Mouse (Mus musculus) heart, adult 11 months (tissue): Measurements from ENCODE around the gene Hspb8.

Source experiments
- DNase-seq: peaks from one replicate; pipeline ENCODE4 v3.0.0; 2022

Gene Hspb8

DNA sequence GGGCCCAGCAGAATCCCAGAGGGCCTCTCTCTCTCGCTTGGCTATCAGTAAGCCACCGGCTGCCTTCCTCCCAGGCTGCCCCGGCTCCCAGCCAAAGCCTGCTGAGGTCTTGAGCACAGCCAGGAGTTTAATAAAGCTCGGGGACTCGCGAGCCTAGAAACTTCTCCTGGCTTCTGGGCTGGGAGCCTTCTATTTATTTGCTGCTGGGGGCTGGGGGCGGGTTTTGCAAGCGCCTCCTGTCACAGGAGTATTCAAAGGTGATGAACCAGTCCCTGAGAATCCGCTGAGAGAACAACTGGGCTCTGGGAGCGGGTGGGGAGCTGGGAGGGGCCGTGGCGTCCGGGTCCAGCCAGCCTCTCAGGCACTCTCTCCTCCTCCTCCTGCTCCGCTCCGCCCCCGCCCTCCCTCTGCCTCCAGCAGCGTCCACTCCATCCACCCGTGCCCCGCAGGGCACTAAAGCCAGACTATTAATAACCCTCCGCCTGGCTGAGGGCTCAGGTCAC lies at the start of gene Hspb8:
TSS of gene Hspb8 (minus strand) at position 166 of the 503 bp plus-strand sequence.
- DNase-seq, result peak; percentile 99

DNA sequence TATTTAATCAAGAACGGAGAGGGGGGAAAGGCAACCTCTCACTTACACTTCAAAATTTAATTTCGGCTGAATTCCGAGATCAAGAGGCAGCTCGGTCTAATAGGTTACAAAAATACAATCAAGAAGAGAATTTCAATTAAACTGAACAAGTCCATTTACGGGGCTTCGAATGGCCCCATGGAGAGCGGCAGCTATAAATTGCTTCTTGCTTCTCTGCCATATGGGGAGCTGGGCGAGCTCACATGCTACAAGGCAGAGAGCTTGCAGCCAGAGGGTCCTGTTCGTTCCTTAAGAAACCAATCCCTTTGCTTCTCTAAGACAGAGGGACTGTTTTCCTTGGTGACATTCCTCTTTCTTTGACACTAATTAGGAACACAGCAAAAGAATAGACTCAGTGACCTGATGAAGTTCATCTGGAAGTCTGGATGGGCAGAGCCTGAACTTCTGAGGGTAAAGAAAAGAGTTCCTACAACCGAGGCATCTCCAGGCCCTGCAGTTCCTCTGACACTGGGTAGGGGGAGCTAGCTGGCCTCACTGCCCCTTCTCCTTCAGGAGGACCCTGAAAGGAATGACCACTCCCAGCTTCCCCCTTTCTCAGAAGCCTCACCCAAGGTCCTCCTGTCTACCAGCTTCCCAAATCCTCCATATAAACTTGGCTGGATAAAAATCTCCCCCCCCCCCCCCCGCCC lies 38.8 kb upstream of the Hspb8 start:
- no peak for DNase-seq

DNA sequence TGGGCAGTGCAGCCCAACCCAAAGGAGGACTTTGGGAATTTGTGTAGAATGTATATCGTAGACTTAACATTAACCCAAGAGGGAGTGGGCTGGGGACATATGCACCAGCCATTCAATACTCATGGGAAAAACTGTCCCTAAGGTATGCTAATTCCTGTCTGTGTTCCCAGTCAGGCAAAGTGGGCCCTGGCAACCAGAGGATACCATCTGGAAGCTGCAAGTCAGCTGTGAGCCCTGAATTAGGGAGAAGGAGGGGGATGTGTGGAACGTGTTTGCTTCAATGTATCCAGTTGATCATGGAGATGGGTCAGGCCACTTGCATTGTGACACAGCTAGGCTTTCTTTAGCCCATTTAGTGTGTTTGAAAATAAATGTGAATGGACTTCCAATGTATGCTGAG lies 37.3 kb upstream of the Hspb8 start:
- DNase-seq, result no peak

DNA sequence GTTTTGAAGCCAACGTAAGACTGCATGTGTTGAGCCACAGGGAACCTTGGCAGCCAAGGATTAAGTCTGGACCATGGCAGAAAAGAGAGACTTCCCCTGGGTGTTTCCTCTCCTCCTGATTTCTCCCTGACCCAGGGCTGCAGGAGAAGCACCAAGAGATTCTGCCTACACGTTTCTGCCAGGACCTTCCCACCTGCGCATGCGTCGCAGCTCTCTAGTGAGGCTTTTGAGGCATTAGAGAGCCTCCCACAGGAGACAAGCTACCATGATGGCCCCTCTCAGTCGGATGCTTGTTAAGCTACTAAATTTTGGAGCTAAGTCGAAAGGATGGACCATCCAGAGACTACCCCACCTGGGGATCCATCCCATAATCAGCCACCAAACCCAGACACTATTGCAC lies 35.1 kb upstream of the Hspb8 start:
- DNase-seq, result no peak

DNA sequence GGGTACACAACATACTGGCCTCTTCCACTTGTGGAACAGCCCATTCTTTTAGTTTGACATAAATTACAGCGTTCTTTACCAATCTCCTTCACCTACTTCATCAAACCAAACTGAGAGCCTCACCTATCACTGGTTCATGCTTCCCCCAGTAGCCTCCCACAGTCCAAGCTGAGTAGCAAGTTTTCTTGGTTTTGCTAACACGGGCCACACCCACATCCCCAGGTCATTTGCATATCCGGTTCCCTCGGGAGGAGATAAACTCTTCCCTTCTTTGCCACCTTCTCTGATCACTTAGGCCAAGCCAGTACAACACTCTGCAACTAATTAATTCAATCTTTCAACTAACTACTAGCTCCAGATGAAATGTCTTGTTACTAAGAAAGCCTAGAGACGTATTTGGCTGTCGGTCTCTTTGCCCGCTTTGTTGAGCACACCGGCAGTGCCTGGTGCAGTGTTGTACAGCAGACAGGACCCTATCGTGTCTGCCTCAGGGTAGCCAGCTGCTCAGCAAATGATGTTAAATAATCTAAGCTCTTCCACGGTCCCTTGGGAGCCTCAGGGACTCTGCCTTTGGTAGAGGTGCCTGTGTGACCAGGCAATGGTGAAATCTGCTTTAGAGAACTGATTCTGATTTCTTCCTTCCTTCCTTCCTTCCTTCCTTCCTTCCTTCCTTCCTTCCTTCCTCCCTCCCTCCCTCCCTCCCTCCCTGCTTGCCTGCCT lies 34.3 kb upstream of the Hspb8 start:
- no peak for DNase-seq

DNA sequence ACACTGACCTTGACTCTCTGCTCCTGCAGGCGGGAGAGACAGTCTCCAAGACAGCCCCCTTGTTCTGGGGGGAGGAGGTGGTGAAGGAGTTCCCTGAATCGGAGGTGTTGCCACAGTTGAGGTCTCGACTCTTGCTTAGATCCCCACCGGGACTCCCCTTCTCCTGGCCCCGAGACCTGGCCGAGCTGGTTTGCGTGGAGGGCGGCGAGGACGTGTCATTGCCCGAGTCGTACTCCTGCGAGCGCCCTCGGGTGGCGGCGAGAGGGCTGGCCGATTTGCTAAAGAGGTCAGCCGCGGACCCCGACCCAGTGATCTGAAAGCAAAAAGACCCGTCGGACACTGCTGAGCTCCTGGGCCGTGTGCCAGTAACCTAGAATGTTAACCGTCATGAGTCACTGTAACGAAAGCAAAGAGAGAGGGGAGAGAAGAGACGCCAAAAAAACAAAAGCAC lies 30.8 kb upstream of the Hspb8 start:
- DNase-seq, result peak; percentile 94

DNA sequence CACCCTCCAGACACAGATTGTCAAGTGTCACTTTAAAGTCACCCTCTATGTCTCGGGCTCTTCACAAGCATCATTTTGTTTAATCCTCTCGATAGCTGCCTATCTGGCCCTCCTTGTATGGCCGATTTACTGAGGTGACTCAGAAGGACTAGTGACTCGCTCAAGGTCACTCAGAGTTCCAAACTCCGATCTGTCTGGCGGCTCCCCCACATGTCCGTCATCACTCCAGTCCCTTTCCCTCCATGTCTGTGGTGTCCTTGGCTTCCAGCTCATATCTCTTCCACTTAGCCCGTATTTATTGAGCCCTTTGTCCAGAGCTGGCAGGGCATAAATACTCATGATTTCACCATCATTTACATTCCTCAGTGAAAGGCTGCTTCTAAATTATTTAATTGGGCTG lies 28.2 kb upstream of the Hspb8 start:
- DNase-seq, result peak; percentile 95

DNA sequence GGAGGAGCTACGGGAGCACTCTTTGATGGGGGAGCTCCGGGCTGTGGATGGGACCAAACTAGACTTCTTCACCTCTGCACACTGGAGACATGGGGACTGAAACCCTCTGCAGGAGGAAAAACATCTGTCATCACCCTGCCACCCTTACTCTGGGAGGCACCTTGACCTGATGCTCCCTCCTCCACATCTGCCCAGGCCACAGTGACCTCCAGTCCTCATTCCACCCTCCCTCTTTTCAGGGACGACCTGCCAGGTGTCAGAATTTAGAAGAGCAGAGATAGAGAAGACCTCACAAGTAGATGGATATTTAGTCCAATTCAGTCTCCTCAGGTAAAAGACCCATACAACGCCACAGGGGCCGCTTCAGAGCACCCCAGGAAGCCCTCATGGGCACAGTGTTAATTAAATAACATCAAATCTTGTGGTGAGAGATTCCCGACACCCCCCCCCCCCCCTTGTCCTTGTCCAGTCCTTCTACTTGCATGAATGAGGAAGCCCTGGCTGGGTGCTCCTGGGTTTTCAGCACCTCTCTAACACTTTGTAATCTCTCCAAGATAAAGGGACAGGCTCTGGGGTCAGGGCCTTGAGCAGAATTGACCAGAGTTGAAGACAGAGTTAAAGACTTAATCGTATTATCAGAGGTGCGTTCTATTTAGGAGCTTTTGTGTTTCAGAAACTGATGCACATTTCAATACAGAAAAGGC lies 27.0 kb upstream of the Hspb8 start:
- DNase-seq, result peak; percentile 93

DNA sequence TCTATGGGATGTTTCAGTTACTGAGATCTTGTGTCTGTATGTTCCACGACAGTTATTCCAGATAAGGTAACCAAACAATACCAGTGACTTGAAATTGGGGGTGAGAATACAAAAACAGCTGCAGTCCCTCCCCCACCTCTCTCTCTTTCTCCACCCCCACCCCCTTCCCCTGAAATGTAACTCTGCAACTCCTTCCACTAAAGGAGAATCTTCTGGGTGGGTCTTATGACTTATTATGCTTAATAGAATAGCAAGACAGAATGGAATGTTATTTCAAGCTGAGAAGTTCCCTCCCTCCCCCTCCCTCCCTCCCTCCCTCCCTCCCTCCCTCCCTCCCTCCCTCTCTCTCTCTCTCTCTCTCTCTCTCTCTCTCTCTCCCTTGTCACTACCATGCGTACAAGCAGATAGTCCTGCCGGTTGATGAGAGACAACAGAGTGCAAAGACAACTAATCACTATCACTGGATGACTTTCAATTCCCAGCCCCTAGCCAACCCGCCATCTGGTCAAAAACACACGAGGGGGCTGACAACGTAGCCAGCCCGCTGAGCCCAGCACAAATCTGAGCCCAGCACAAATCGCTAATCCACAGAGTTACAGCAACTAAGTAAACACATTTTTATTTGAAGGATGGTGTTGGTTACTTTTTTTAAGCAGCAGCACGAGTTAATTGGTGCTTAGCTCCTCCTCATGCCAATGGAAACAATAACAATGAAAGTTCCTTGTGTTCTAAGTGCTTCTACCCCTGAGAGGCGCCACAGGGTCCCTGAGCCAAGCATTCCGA lies 25.9 kb upstream of the Hspb8 start:
- no peak for DNase-seq

DNA sequence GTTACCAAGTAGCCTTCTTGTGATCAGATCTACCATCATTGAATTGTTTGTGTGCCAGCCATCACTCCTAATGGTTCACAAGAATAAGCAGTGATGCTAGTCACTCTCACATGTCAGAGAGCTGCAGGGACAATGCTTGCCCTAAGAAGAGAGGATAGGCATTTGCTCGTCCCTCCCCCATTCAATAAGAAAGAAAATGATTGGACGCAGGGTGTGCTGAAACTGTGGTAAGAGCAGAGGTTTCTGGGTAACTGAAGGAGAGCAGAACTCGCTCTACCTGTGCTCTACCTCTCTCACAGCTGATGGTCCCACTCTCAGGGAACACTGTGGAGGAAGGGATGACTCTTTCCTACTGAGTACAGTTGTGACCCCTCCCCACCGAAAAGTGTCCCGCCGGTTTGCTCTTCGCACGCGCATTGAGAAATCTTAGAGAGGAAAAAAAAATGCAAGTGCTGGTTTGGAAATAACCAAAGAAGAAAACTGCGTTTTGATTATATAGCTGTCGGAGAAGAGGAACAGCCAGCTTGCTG lies 25.2 kb upstream of the Hspb8 start:
- DNase-seq, result no peak

DNA sequence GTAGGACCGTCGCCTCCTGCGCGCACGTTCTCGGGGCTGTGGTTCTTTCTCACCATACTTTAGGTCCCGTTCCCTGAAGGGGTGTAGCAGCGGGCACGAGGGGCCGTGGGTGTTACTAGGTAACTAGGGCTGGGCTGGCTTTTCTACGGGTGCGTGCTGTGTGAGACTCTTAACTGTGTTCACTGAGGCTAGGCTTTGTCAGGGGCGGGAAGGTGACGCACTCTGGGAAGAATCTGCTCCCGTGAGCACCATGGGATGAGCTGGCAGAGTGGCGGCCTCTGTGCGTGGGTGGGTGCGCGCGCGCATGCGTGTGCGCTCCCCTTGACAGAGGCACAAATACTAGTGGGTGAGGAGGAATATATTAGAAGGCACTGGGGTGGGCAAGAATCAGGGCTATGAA lies 23.9 kb upstream of the Hspb8 start:
- no peak for DNase-seq

DNA sequence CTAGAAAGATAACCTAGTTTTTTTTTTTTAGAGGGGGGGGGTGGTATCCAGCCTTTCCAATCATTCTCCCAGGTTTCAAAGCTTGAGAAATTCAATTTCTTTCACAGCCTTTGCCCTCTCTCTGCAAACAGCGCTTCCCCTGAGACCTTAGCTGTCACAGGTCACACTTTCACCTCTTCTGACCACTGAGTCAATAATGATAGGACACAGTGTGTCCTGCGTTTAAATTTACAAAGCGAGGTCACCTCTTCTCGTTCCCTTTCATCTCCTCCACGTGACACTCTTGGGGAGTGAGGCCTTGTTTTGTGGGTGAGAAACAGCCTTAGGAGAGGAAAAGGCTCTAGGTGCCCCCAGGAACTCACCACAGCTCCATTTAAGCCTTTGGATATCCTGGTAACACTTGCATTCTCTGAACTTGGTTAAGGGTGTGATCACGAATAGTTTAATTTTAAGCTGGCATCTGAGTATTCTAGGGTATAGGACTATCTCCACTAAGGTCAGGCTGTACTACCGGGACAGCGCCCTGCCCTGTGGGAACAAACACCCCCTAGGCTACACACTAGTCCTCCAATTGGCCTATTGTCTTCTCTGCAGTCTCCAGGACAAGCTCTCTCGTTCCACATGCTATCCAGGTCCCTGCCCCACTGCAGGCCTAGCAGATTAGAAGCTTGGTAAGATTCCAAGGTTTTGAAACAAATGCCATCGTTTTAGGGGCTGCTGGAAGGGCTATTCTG lies 23.1 kb upstream of the Hspb8 start:
- DNase-seq, result no peak

DNA sequence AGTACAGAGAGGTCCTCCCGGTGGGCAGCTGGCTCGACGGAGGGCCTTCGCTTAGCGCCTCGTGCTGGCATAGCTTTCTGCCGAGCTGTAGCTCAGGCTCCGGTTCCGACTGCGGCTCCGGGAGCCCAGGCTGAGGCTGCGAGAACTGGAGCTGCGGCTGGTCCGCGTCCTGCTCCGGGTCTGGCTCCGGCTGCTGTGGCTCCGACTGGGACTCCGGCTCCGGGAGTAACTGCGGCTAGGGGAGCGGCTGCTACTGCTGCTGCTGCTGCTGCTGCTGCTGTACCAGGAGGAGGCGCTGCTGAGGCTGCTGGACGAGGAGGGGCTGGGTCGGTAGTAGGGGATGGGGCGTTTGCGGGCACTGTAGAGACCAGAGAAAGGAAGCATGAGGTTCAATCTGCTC lies 21.9 kb upstream of the Hspb8 start:
- DNase-seq, result no peak

DNA sequence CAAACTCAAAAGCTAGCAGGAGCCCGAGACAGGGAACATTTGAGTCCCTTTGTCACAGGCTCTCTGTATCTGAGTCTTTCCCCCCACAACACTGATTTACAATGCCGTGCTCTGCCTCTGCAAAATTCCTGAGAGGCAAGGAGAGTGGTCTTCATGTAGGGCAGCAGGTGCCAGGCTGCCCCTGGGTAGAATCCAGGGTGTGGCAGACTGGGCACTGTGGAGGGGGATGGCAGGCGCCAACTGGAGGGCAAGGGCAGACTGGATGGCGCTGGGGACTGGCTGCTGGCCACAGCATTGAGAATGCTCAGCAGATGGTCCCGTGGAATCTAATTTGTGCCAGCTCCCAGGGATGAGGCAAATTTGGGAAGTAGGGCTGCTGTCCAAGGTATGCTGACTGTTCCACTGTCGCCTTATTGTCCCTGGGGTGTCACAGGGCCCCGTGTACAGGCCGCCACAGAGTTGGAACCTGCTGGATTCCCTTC lies 20.8 kb upstream of the Hspb8 start:
- DNase-seq, result peak; percentile 98

DNA sequence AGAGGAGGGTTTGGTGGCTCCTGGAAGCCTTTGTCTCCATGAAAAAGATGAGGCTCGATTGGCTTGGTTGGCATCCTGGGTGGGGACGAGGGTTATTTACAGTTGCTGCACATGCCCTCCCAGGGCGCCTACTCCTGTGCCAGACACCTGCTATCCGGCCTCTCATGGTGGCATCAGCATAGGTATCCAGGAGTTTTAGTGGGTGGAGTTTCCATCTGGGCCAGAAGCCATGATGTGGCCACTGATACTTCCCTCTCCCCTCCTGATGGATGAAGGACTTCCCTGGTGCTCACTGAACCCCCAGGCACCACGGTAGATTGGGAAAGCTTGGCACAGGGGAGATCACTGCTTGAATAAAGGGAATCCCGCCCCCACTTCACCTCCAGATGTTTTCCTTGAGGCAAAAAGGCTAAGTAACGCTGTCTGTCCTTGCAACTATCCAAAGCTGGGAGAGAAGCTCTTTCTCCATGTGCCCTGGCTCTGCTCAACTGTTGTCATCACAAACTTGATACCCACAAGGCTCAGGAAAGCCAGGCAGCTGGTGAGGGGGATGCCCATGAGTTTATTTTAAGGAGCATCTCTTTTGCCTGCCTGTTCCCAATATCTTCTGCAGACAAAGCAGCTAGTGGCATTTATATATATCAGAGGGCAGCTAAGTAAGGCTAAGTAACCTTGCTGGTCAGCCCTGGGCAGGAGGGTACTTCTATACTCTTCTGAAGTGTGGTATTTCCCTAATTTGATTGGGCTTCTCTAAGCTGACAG lies 20.2 kb upstream of the Hspb8 start:
- DNase-seq, result peak; percentile 91

DNA sequence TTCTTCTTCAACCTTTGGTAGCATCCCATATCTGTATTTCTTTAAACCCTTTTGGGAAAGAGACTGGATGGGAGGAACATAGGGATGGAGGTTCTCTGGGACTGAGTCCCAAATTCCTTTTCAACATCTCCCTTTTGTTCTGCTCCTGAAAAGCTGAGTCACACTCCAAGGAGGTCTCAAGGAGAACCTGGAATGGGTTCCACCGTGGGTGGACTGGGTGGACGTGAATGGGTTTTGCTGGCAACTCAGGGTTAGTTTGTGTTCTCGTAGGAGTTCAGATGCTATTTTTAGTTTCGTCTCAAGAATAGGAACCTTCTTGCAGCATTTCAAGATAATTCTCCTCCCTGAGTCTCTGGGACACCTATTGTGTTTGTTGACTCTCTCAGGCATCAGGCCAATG lies 17.6 kb upstream of the Hspb8 start:
- DNase-seq, result no peak

DNA sequence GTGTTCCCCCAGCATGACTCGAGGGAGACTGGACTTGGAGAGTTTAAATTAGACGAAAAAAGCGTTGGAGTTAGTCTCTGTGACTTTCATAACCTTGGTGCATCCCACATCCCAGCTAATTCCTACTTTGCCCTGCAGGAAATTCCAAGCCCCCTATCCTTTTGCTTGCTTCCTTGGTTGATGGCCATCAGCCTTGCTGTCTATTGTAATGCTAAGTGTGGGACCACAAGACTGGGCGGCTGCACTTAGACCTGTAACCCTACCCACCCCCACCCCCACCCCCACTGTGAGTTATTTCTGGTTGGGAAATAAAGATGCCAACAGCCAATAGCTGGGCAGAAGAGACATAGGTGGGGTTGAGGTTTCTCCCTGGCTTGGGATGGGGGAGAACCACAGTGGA lies 15.7 kb upstream of the Hspb8 start:
- no peak for DNase-seq

DNA sequence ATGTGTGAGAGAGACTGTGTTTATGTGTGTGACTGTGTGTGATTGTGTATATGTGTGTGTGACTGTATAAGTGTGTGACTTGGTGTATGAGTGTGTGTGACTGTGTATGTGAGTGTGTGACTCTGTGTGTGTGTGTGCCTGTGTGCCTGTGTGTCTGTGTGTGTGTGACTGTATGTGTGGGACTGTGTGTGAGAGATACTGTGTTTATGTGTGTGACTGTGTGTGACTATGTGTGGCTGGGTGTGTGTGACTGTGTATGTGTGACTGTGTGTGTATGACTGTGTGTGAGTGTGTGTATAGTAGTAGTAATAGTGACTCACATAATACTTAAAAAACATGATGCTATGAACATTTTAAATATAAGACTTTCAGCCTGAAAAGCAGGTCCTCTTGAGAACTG lies 13.5 kb upstream of the Hspb8 start:
- DNase-seq, result no peak

DNA sequence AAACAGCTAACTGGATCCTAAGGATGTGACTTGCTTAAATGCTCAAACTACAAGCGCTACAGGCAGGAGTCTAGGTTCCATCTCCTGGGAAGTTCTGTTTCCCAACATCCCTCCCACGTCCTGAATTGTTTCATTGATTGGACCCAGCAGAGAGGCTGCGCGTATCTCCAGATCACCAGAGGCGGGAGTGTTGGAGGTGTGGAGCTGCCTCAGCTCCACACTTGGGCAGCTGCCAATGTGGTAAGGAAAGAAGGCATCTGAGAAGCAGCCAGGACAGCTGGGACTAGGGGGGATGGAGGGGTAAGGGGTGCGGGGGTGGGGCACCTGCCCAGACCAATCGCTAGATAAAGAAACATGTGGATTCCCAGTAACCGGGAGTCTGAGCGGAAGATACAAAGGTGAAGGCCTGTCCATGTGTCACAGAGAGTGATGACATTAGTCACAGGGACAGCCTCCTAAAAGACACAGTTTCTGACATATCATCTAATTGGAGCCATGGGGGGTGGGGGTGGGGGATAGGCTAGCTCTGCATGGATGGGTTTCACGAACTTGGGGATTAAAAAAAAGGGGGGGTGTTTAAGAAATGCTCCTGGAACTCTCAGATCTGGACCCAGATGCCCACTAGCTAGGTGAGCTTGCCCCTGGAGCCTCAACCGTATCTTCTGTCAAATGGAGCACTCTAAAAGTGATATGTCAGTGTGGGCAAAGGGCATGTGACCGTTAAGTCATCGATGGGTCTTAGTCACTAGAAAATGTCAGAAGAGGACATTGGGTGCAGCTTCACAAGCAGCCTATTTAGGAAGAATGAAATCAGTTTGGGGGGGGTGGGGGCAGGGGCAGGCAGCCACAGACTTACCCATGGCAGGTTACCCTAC lies 12.5 kb upstream of the Hspb8 start:
- no peak for DNase-seq

DNA sequence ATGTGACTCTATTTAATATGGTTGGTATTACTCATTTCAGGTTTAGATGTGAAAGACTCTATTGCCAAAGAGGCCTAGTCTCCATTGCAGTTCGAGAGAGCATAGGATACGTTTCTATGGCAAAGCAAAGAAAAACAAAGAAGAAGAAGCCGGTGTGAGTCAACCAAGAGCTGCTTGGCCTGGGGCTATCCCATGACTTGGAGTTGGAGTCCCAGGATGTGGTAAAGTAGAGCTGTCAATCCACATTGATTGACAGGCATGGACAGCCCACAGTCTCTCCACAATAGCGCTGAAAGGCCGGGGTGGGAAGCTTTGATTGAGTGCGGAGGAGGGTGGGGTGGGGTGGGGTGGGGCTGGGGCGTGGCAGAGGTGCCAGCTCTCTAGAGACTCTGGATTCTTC lies 10.2 kb upstream of the Hspb8 start:
- no peak for DNase-seq
